Mouse (Mus musculus) CH12.LX (cell line): ENCODE measurements at regions not wholly inside any gene's neighbourhood (a gene's known extent, or its start where the extent isn't known, plus 50 kb on each side); places are given as distances from the start of the nearest gene placed in this dataset.

Experiments used
- DNase-seq: peaks from one replicate; pipeline ENCODE4 v3.0.0-alpha.2; 2013; ENCODE audit errors: extremely low read depth
- H3K27ac ChIP-seq: 2 replicates; pipeline ENCODE4 v1.5.1; 2012; ENCODE audit warnings: low read depth, mild to moderate bottlenecking, control low read depth, moderate library complexity; ENCODE audit not compliant: insufficient read depth
- H3K27me3 ChIP-seq: replicated peaks from 2 replicates; pipeline ENCODE3; 2012; ENCODE audit warnings: inconsistent platforms
- H3K36me3 ChIP-seq, 2 experiments: replicated peaks in 1 of 2; 2 replicates each; pipeline versions ENCODE3 to v1.6.1; 2012; ENCODE audit warnings: inconsistent platforms in 1 of 2, low read length in 1 of 2, mild to moderate bottlenecking in 1 of 2, mixed read lengths in 1 of 2, moderate library complexity in 1 of 2; ENCODE audit not compliant: control insufficient read depth in 1 of 2, insufficient read depth in 1 of 2
- H3K4me1 ChIP-seq, 2 experiments: 2 replicates each; pipeline ENCODE4 v1.6.1; 2012; ENCODE audit warnings: inconsistent platforms in 1 of 2, moderate library complexity in 1 of 2; ENCODE audit not compliant: insufficient read depth in 2 of 2, control insufficient read depth in 1 of 2
- H3K4me2 ChIP-seq: 2 replicates; pipeline ENCODE4 v1.6.1; 2012; ENCODE audit warnings: low read depth, mild to moderate bottlenecking, control low read depth; ENCODE audit not compliant: poor library complexity, insufficient read depth, severe bottlenecking
- H3K4me3 ChIP-seq, 3 experiments: fragments of 150-350 bp in 1 of 3; sonication (generic) in 1 of 3; replicated peaks in 1 of 3; 2 replicates each; pipeline versions ENCODE3 to v1.5.1; 2011 to 2012; ENCODE audit warnings: low read depth in 2 of 3, low read length in 2 of 3, mild to moderate bottlenecking in 2 of 3, moderate library complexity in 2 of 3, control low read depth in 1 of 3, improper control_type of control experiment in 1 of 3, inconsistent platforms in 1 of 3, mixed read lengths in 1 of 3; ENCODE audit not compliant: poor library complexity in 1 of 3
- H3K79me2 ChIP-seq: replicated peaks from 2 replicates; pipeline ENCODE4 v1.6.1; 2012; ENCODE audit warnings: mild to moderate bottlenecking, moderate library complexity; ENCODE audit not compliant: control insufficient read depth, poor library complexity, insufficient read depth, severe bottlenecking; ENCODE audit errors: extremely low read depth
- H3K9ac ChIP-seq: 2 replicates; pipeline ENCODE4 v1.6.1; 2012; ENCODE audit warnings: low read depth, mild to moderate bottlenecking, control low read depth, moderate library complexity; ENCODE audit not compliant: insufficient read depth
- H3K9me3 ChIP-seq: replicated peaks from 2 replicates; pipeline ENCODE3; 2012; ENCODE audit warnings: low read length, inconsistent platforms, mixed read lengths
- BHLHE40 ChIP-seq: IDR thresholded peaks from 2 replicates; pipeline ENCODE4 v1.6.1; 2011; ENCODE audit warnings: mild to moderate bottlenecking, low read depth, low read length, improper control_type of control experiment
- CHD1 ChIP-seq: IDR thresholded peaks from 2 replicates; pipeline ENCODE4 v1.6.1; 2012; ENCODE audit warnings: low read depth, low read length, improper control_type of control experiment, inconsistent platforms
- CHD2 ChIP-seq: IDR thresholded peaks from 2 replicates; pipeline ENCODE4 v1.6.1; 2011; ENCODE audit warnings: low read length, improper control_type of control experiment
- EP300 ChIP-seq: IDR thresholded peaks from 2 replicates; pipeline ENCODE4 v1.6.1; 2011; ENCODE audit warnings: low read length, improper control_type of control experiment
- ETS1 ChIP-seq: conservative IDR thresholded peaks from 2 replicates; pipeline ENCODE4 v1.6.1; 2012; ENCODE audit warnings: low read depth, mild to moderate bottlenecking, inconsistent platforms, low read length, improper control_type of control experiment, moderate library complexity
- HCFC1 ChIP-seq: IDR thresholded peaks from 2 replicates; pipeline ENCODE4 v1.6.1; 2012; ENCODE audit warnings: low read depth, mild to moderate bottlenecking, inconsistent platforms, low read length, improper control_type of control experiment
- IRF4 ChIP-seq: IDR thresholded peaks from 2 replicates; pipeline ENCODE4 v1.6.1; 2014; ENCODE audit warnings: low read depth, mild to moderate bottlenecking, inconsistent platforms, low read length, improper control_type of control experiment
- MAFK ChIP-seq: IDR thresholded peaks from 2 replicates; pipeline ENCODE4 v1.6.1; 2011; ENCODE audit warnings: low read length, improper control_type of control experiment; ENCODE audit not compliant: insufficient replicate concordance
- MAZ ChIP-seq: IDR thresholded peaks from 2 replicates; pipeline ENCODE4 v1.6.1; 2012; ENCODE audit warnings: low read depth, mild to moderate bottlenecking, inconsistent platforms, low read length, improper control_type of control experiment, moderate library complexity
- MEF2A ChIP-seq: IDR thresholded peaks from 2 replicates; pipeline ENCODE4 v1.6.1; 2014; ENCODE audit warnings: low read depth, mild to moderate bottlenecking, inconsistent platforms, low read length, improper control_type of control experiment, borderline replicate concordance
- MXI1 ChIP-seq: IDR thresholded peaks from 2 replicates; pipeline ENCODE4 v1.6.1; 2011; ENCODE audit warnings: mild to moderate bottlenecking, low read depth, low read length, improper control_type of control experiment
- NELFE ChIP-seq: IDR thresholded peaks from 2 replicates; pipeline ENCODE4 v1.6.1; 2011; ENCODE audit warnings: low read depth, low read length, improper control_type of control experiment
- PAX5 ChIP-seq: IDR thresholded peaks from 2 replicates; pipeline ENCODE4 v1.6.1; 2012; ENCODE audit warnings: low read length, inconsistent platforms, mixed read lengths
- POLR2A ChIP-seq: IDR thresholded peaks from 2 replicates; pipeline ENCODE4 v1.6.1; 2011; ENCODE audit warnings: low read depth, mild to moderate bottlenecking, improper control_type of control experiment, low read length
- POLR2AphosphoS2 ChIP-seq: IDR thresholded peaks from 2 replicates; pipeline ENCODE4 v1.6.1; 2011; ENCODE audit warnings: low read depth, low read length, improper control_type of control experiment
- TCF12 ChIP-seq: IDR thresholded peaks from 2 replicates; pipeline ENCODE4 v1.6.1; 2014; ENCODE audit warnings: low read depth, mild to moderate bottlenecking, inconsistent platforms, low read length, improper control_type of control experiment
- UBTF ChIP-seq: IDR thresholded peaks from 2 replicates; pipeline ENCODE4 v1.6.1; 2012; ENCODE audit warnings: low read depth, mild to moderate bottlenecking, inconsistent platforms, low read length, improper control_type of control experiment, moderate library complexity
- USF1 ChIP-seq: IDR thresholded peaks from 2 replicates; pipeline ENCODE4 v1.6.1; 2014; ENCODE audit warnings: low read depth, mild to moderate bottlenecking, inconsistent platforms, low read length, improper control_type of control experiment
- USF2 ChIP-seq: conservative IDR thresholded peaks from 2 replicates; pipeline ENCODE4 v1.6.1; 2011; ENCODE audit warnings: low read depth, low read length, improper control_type of control experiment
- ZC3H11A ChIP-seq: IDR thresholded peaks from 2 replicates; pipeline ENCODE4 v1.6.1; 2012; ENCODE audit warnings: low read depth, mild to moderate bottlenecking, inconsistent platforms, low read length, improper control_type of control experiment
- ZMIZ1 ChIP-seq: IDR thresholded peaks from 2 replicates; pipeline ENCODE4 v1.6.1; 2012; ENCODE audit warnings: low read depth, mild to moderate bottlenecking, inconsistent platforms, low read length, improper control_type of control experiment
- ZNF384 ChIP-seq: IDR thresholded peaks from 2 replicates; pipeline ENCODE4 v1.6.1; 2012; ENCODE audit warnings: low read depth, low read length, improper control_type of control experiment, inconsistent platforms
- dilution Hi-C: fragments of 300-500 bp; cut with MboI; formaldehyde crosslinking; loops from 2 replicates; pipeline ENCODE4 v1.14.3; 2020; ENCODE audit warnings: low sequenced_read_pairs; ENCODE audit not compliant: extremely low pct_unique_long_range_greater_than_20kb, extremely low pct_ligation_motif_present
- in situ Hi-C: fragments of 300-500 bp; cut with MboI; formaldehyde crosslinking; loops from 3 replicates; pipeline ENCODE4 v1.14.3; 2019; ENCODE audit warnings: low sequenced_read_pairs, low pct_ligation_motif_present, low pct_unique_long_range_greater_than_20kb, mixed read lengths

DNA sequence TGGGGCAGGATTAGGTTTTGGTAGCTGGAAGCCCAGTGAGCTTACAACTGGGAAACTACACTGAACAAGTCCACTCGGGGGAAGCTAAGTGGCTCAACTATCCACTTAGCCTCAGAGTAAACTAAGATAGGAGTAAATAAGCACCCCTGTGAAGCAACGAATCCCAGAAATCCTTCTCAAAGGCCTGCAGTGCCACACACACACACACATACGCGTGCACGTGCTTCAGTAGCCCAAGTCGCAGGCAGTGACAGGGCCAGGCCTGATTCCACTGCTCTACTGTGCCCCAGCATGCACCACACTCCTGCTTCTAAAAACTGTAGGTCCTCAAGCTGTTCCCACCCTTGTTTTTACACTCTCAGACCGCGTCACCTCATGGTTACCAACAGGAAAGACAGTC is 70.2 kb downstream of the Rplp1 start:
- no peak for DNase-seq
- TF ChIP-seq POLR2AphosphoS2 (no peak), USF1 (no peak), HCFC1 (no peak), MXI1 (no peak), BHLHE40 (no peak), ZNF384 (no peak), TCF12 (no peak), ZMIZ1 (no peak)
- Histone ChIP-seq H3K36me3 (no peaks in the 10 kb centered on the region), H3K27me3 (no peaks in the 10 kb centered on the region), H3K9ac (no peak overlapping the region), H3K4me1 (no peaks in the 10 kb centered on the region), H3K9me3 (no peaks in the 10 kb centered on the region), H3K79me2 (no peaks in the 10 kb centered on the region), H3K4me2 (no peak overlapping the region), H3K4me3 (no peak overlapping the region), H3K27ac (no peak overlapping the region)
- dilution Hi-C loops: no loop called here
- in situ Hi-C loops: loop anchor here (25.0 kb wide), 1 partner anchor 482 kb away; the partner anchor contains the start of gene Tle3

DNA sequence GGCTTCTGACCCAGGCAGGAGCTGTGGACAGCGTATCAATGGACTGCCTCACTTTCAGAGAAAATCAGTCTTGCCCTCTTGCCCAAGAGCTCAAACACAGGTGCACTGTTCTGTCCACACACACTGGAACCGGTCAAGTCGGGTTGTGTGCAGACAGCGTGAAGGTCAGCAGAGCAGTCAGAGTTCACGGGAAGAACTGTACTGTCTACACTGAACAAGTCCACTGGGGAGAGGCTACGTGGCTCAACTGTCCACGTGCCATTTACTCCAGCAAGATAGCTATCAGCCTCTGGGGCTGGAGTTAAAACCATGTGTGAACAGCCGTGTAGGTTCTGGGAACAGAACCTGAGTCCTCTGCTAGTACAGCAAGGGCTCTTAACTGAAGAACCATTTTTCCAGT is 70.8 kb downstream of the Rplp1 start:
- in situ Hi-C loops (loop anchor here (25.0 kb wide), 1 partner anchor 481 kb away; the partner anchor contains the start of gene Tle3), dilution Hi-C loops (no loop called here)
- Histone ChIP-seq H3K36me3 (no peaks in the 10 kb centered on the region), H3K27me3 (no peaks in the 10 kb centered on the region), H3K9ac (no peak overlapping the region), H3K79me2 (no peaks in the 10 kb centered on the region), H3K4me2 (no peak overlapping the region), H3K4me3 (no peak overlapping the region), H3K27ac (no peak overlapping the region), H3K9me3 (no peaks in the 10 kb centered on the region), H3K4me1 (no peaks in the 10 kb centered on the region)
- TF ChIP-seq ETS1 (no peak), UBTF (no peak), IRF4 (no peak), CHD1 (no peak), POLR2A (no peak), EP300 (no peak), MAFK (no peak), ZC3H11A (no peak), USF2 (no peak), MEF2A (no peak), PAX5 (no peak), CHD2 (no peak), NELFE (no peak), MAZ (no peak)
- no peak for DNase-seq
